Mouse (Mus musculus): ENCODE data around the gene Synrg. TPM values are rescaled to one million over a fixed set of nuclear protein-coding genes. Genes with fewer than 3 reads are reported as not detected.

Gene Synrg
- total and polyA plus RNA-seq, 2 experiments: 6.5 to 9.1 TPM

DNA sequence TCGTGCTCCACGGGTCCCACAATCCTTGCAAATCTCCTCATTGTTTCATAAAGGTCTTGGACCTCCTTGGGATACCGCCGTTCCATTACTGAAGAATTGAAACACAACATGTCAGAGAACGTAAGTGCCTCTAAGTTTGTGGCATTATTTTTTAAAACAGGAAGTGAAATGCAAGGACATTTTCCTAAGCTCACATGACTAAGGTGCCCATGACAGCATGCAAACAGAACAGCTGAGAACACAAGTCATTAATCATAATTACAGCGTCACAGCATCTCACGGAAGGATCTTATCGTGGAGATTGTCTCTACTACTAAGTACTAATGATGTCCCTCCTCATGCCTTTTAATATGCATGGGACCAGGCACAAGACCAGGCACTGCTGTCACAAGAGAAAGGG lies 126.3 kb downstream of the Synrg start:
- H3K4me3 ChIP-seq (ENCODE audit: insufficient read depth, low read depth, low read length): no peak overlapping the region
- no peaks in the 10 kb centered on the region for H3K27me3 ChIP-seq (ENCODE audit: control insufficient read depth, insufficient read depth, low read length)
- H3K27ac ChIP-seq (replicated peaks; ENCODE audit: insufficient read depth, low read depth, low read length): no peak overlapping the region
- H3K4me1 ChIP-seq (ENCODE audit: control insufficient read depth, insufficient read depth, low read length): no peaks in the 10 kb centered on the region
- H3K9ac ChIP-seq (ENCODE audit: low read depth, low read length): no peak overlapping the region
- peaks cover 27% of the 10 kb centered on the region for H3K36me3 ChIP-seq (ENCODE audit: control insufficient read depth, insufficient read depth, low read length)
- 90% methylated on average over 8 of the region's 8 CpGs for WGBS
- H3K79me2 ChIP-seq (ENCODE audit: control insufficient read depth, insufficient read depth, low read length): no peaks in the 10 kb centered on the region
- DNase-seq (ENCODE audit: extremely low read depth, low read depth, low spot score): no peak
- TF ChIP-seq CTCF (IDR thresholded peaks at IDR 0.05; ENCODE audit: low read depth, low read length) (no peak), POLR2A (IDR thresholded peaks at IDR 0.05; ENCODE audit: extremely low read depth, insufficient read depth, low read length) (no peak)

Other genes with a start within 250 kb of the Synrg start
- 1,058 and 3,004 TPM in 2 replicates for gene Wfdc21, start 217.5 kb upstream of the Synrg start, total RNA-seq (2014; rRNA removed)
- 2,463 and 2,494 TPM in 2 replicates for gene Wfdc21, start 217.5 kb upstream of the Synrg start, polyA plus RNA-seq (2012; rRNA removed)
- gene Heatr6, start 210.7 kb upstream of the Synrg start, total RNA-seq (2014; rRNA removed): 6.5 and 8.9 TPM in 2 replicates
- 9.7 and 9.8 TPM in 2 replicates for gene Heatr6, start 210.7 kb upstream of the Synrg start, polyA plus RNA-seq (2012; rRNA removed)
- 2.2 and 2.4 TPM in 2 replicates for gene Hnf1b, start 114.4 kb upstream of the Synrg start, total RNA-seq (2014; rRNA removed)
- gene Hnf1b, start 114.4 kb upstream of the Synrg start, polyA plus RNA-seq (2012; rRNA removed): 13.7 and 14.9 TPM in 2 replicates
- gene Ddx52, start 22.4 kb upstream of the Synrg start, total RNA-seq (2014; rRNA removed): 10.4 and 12.0 TPM in 2 replicates
- gene Ddx52, start 22.4 kb upstream of the Synrg start, polyA plus RNA-seq (2012; rRNA removed): 2.5 and 2.7 TPM in 2 replicates
- 0.83 and 0.87 TPM in 2 replicates for gene Dusp14, start 104.8 kb downstream of the Synrg start, total RNA-seq (2014; rRNA removed)
- 4.4 and 4.5 TPM in 2 replicates for gene Dusp14, start 104.8 kb downstream of the Synrg start, polyA plus RNA-seq (2012; rRNA removed)
- gene Tada2a, start 165.2 kb downstream of the Synrg start, total RNA-seq (2014; rRNA removed): 4.3 and 6.4 TPM in 2 replicates
- 3.1 and 3.3 TPM in 2 replicates for gene Tada2a, start 165.2 kb downstream of the Synrg start, polyA plus RNA-seq (2012; rRNA removed)
- 86.4 and 89.3 TPM in 2 replicates for gene Acaca, start 165.2 kb downstream of the Synrg start, total RNA-seq (2014; rRNA removed)
- gene Acaca, start 165.2 kb downstream of the Synrg start, polyA plus RNA-seq (2012; rRNA removed): 15.4 and 20.7 TPM in 2 replicates
- gene Gm11437, start 203.0 kb downstream of the Synrg start, total RNA-seq (2014; rRNA removed): 11.6 and 12.4 TPM in 2 replicates
- gene Gm11437, start 203.0 kb downstream of the Synrg start, polyA plus RNA-seq (2012; rRNA removed): 3.0 and 4.9 TPM in 2 replicates

Data from liver, adult 2 months (tissue).